Mouse (Mus musculus): ENCODE data around the gene Syt1.

Gene Syt1

GRCm38 (mm10) chr10:108579396-108579795, 431.4 kb downstream of the Syt1 start:
- DNase-seq (ENCODE audit: low spot score in 2 of 2), result no peak

GRCm38 (mm10) chr10:108577611-108578010, 433.2 kb downstream of the Syt1 start:
- DNase-seq (ENCODE audit: low spot score in 2 of 2), result no peak

- DNase-seq (ENCODE audit: low spot score in 2 of 2), result no peak
Measured at GRCm38 (mm10) chr10:108572764-108573163, 438.0 kb downstream of the Syt1 start.

GRCm38 (mm10) chr10:108571104-108571503, 439.7 kb downstream of the Syt1 start:
- DNase-seq (ENCODE audit: low spot score in 2 of 2), result no peak

DNA sequence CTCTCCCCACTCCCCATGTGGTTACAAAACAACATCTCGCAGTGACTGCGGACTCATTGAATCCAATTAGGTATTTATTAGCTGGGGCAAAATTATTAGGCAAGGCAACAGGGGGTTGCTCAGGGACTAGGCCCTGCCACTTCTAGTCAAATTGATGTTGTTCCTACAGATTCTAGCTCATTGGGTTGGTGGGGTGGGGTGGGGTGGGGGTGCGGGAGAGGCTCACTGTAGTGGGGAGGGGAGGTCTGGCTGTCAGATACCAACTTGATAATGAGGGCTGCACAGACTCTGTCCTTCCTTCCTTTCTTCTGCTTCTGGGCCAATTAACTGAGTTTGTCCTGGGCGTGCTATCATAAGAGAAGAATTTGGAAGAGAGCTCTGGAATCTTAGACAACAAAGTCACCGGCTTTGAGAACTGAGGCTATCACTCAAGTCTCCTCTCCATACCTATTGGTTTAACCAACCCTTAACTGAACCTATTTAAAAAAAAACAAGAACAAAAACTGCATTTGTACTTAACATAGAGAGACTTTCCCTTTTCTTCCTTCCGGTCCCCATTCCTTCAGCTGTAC, 441.1 kb downstream of the Syt1 start:
- DNase-seq (ENCODE audit: low spot score in 2 of 2), result no peak

DNA sequence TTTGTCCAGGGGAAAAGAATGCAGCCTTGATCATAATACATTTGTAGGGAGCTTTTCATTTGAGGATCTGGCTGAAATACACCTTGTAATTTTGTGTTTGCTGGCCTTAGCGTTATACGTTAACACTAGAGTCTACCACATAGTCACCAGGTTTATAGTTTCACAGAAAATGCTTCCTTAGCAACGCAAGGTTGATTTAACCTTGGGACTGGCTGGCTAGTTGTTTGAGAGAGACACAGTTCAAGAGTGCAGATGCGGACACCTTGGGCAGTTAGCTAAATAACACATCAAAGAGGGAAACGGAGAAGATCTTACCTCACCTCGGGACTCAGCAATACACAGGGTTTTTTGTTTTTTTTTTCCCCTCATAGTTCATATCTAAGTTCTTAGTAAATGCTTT, 441.9 kb downstream of the Syt1 start:
- DNase-seq (ENCODE audit: low spot score in 2 of 2), result no peak

- no peak for DNase-seq (ENCODE audit: low spot score in 2 of 2)
Measured at GRCm38 (mm10) chr10:108568136-108568535, 442.6 kb downstream of the Syt1 start.

DNA sequence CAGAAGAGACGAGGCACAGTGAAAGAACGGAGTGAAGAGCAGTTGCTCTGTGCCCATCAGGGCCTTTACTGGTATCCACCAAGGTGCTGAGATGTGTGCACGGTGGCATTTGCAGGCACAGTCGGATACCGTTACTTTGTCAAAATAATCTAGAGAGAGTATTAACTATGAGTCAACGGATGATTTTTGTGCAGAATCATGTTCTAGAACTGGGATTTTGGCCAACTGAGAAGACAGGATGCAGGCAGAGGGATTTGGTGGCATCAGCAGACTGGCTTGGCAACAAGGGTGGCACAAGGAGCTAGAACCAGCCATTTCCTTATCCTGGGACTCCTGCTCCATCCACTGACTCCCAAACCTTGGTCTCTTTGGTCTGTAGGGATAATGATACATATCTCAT, 443.3 kb downstream of the Syt1 start:
- DNase-seq (ENCODE audit: low spot score in 2 of 2), result no peak

DNA sequence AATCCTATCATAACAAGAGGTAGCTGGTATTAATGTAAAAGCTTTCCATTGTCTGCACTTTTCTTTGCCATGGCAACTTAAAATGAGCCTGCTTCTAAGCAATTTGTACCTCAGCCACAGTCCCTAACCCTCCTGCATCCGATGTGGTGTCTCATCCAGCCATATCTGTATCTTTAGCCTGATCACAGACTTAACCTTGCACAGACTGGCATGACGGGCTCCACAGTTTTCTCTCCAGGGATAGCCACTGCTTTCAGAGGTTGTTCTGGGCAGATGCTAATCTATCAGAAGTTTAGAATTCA, 451.2 kb downstream of the Syt1 start:
- DNase-seq (ENCODE audit: low spot score in 2 of 2), result no peak

- no peak for DNase-seq (ENCODE audit: low spot score in 2 of 2)
Measured at GRCm38 (mm10) chr10:108558812-108559606, 451.8 kb downstream of the Syt1 start.

GRCm38 (mm10) chr10:108552544-108552943, 458.2 kb downstream of the Syt1 start:
- no peak for DNase-seq (ENCODE audit: low spot score in 2 of 2)

- DNase-seq (ENCODE audit: low spot score in 2 of 2), result no peak
Measured at GRCm38 (mm10) chr10:108545715-108546114, 465.1 kb downstream of the Syt1 start.

DNA sequence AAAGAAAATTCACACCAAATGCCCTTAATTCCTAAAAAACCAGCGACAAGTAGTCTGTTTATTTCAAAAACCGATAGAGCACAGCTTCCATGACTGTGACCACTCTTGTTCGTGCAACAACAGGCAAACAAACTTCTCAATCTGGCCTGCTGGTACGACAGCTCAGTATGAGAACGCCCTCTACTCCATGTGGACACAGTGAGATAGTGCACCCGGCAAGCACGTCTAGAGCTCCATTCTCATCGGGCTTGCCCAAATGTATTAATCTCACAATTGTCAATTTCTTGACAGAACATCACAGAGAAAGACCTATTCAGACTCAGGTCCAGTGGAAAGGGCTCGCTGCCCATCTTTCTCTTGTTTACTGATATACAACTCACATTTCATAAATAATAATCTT, 469.2 kb downstream of the Syt1 start:
- DNase-seq (ENCODE audit: low spot score in 2 of 2), result no peak

GRCm38 (mm10) chr10:108538546-108538945, 472.2 kb downstream of the Syt1 start:
- no peak for DNase-seq (ENCODE audit: low spot score in 2 of 2)

GRCm38 (mm10) chr10:108537641-108538040, 473.1 kb downstream of the Syt1 start:
- no peak for DNase-seq (ENCODE audit: low spot score in 2 of 2)

- DNase-seq (ENCODE audit: low spot score in 2 of 2), result no peak
Measured at GRCm38 (mm10) chr10:108535922-108536321, 474.9 kb downstream of the Syt1 start.

- DNase-seq (ENCODE audit: low spot score in 2 of 2), result no peak
Measured at GRCm38 (mm10) chr10:108534112-108534511, 476.7 kb downstream of the Syt1 start.

DNA sequence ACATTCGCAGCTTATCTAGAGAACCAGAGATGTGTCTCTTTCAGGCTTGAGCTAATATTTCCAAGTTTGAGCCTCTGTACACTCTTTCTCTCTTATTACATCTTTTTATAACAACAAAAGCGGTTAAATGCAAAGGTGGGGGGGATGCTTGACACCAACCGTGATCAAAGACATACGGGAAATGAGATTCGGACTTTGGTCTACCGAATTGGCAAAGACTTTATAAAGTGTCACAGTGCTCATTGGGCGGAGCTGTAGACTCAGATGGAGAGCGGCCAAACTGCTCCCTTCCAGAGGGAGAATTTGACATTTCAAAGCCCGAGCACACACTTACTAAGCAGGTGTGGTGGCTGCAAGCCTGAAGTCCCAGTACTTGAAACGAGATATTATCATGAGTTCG, 477.9 kb downstream of the Syt1 start:
- no peak for DNase-seq (ENCODE audit: low spot score in 2 of 2)

GRCm38 (mm10) chr10:108532283-108532682, 478.5 kb downstream of the Syt1 start:
- DNase-seq (ENCODE audit: low spot score in 2 of 2), result no peak

DNA sequence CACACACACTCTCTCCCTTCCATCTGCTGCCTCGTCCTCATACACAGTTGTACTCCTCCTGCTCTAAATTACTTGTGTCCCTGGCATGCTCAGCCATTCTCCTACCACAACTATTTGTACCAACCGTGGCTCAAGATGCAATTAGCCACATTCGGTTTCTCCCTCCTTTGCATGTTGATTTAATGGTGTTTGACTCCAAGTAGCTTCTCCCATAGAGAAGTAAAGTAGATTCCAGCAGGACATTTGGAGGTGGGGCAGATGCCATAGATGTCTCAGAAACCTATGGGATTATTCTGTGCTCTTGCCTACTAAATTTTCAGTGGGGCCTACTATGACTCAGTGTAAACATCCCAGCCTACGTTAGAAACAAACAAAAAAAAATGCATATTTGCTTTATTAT, 479.1 kb downstream of the Syt1 start:
- DNase-seq (ENCODE audit: low spot score in 2 of 2), result no peak

DNA sequence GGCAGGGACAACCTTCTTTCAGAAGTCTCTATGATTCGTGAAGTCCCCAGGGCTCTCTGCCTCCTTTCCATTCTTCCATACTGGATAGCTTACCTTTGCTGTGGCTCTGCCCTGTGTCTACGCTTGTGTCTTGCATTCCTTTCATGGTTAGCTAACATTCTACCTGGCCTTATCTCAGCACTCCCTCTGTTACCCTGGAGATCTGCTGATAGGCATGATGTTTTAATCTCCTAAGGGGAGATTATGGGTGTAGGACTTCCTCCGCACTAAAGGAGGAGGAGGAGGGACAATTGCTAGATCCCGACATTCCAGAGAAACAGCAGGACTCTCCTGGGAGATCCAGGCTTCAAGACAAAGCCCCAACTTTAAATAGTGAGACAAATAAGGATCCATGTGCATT, 479.7 kb downstream of the Syt1 start:
- DNase-seq (ENCODE audit: low spot score in 2 of 2), result no peak

DNA sequence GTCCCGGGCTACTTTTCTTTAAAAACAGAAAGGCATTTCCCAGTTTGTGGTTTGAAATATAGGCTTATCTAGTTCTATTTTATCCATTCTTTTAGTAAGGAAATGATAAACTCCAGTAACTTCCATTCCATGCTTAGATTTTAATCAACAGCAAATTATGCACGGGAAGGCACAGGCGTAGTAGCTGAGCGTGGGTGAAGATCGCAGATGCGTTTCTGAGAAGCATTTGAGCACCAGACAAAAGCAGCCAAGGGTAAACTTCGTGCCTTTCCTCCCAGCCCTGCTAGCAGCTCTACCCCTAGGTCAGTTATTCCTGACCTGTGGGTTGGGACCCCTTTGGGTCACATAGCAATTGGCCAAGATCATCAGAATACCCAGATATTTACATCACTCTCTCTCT, 482.4 kb downstream of the Syt1 start:
- no peak for DNase-seq (ENCODE audit: low spot score in 2 of 2)

DNA sequence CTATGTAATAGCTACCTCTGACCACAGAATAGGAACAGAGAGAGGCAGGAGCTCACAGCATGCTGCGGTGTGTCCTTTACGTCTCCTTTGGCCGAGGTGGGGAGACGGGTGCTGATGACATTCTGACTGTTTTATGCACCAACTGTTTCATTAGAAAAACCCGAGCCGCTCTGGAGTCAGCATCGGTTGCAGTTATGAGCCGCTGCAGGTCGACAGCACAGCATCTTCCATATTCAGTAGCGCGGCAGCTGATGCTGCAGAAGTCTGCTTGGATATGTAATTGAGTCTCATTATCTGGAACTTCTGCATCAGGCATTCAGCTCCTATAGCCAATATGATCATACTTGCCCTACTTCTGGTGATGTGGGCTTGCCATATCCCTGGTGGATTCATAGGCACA, 485.3 kb downstream of the Syt1 start:
- DNase-seq (ENCODE audit: low spot score in 2 of 2), result no peak
